Mouse (Mus musculus) inflammation-experienced regulatory T-cells, adult 6 months (primary cell): Measurements from ENCODE around the gene 1700056E22Rik. TPM values are rescaled to one million over a fixed set of nuclear protein-coding genes. Genes with fewer than 3 reads are reported as not detected.
A peak's percentile ranks its signal among the peaks of the same experiment; 100 is the strongest.

ENCODE experiments used
- ATAC-seq: one replicate; pipeline ENCODE4 v1.8.0; 2017
- polyA plus RNA-seq, 3 experiments: library from polyadenylated mRNA; unstranded; fragments of 100-300 nt; shearing (Covaris generic); gene quantifications; one replicate each; pipeline ENCODE4 v1.2.1; 2017

The 1700056E22Rik gene
- polyA plus RNA-seq, 3 experiments from 2014 or later = 0.35 to 0.66 TPM; not detected in 1

- ATAC-seq = peak; percentile 90
Measured at GRCm38 (mm10) chr1:184048675-184049418, 14.7 kb upstream of the 1700056E22Rik start.

- ATAC-seq = peak; percentile 30
Measured at GRCm38 (mm10) chr1:184047818-184048217, 13.7 kb upstream of the 1700056E22Rik start.

- ATAC-seq = peak; percentile 1
Measured at GRCm38 (mm10) chr1:184046070-184046677, 12.1 kb upstream of the 1700056E22Rik start.

GRCm38 (mm10) chr1:184043391-184043790 lies 9.3 kb upstream of the 1700056E22Rik start:
- no peak for ATAC-seq

GRCm38 (mm10) chr1:184042745-184043144 lies 8.6 kb upstream of the 1700056E22Rik start:
- ATAC-seq = peak; percentile 30

GRCm38 (mm10) chr1:184041778-184042573 lies 7.9 kb upstream of the 1700056E22Rik start:
- ATAC-seq = no peak

- ATAC-seq = no peak
Measured at GRCm38 (mm10) chr1:184040906-184041305, 6.8 kb upstream of the 1700056E22Rik start.

GRCm38 (mm10) chr1:184040181-184040580 lies 6.1 kb upstream of the 1700056E22Rik start:
- ATAC-seq = no peak

GRCm38 (mm10) chr1:184039301-184039700 lies 5.2 kb upstream of the 1700056E22Rik start:
- ATAC-seq = no peak

- ATAC-seq = no peak
Measured at GRCm38 (mm10) chr1:184037802-184038201, 3.7 kb upstream of the 1700056E22Rik start.

GRCm38 (mm10) chr1:184035346-184035903 lies 1.3 kb upstream of the 1700056E22Rik start:
- ATAC-seq = no peak

- ATAC-seq = peak; percentile 1
Measured at GRCm38 (mm10) chr1:184034741-184035181, 660 bp upstream of the 1700056E22Rik start.

GRCm38 (mm10) chr1:184033390-184034010 lies 601 bp downstream of the 1700056E22Rik start:
- peak; percentile 11 for ATAC-seq

- no peak for ATAC-seq
Measured at GRCm38 (mm10) chr1:184032682-184033389, 1.3 kb downstream of the 1700056E22Rik start.

- no peak for ATAC-seq
Measured at GRCm38 (mm10) chr1:184030070-184030802, 3.9 kb downstream of the 1700056E22Rik start.

- ATAC-seq = no peak
Measured at GRCm38 (mm10) chr1:184027039-184027438, 7.1 kb downstream of the 1700056E22Rik start.

- peak; percentile 45 for ATAC-seq
Measured at GRCm38 (mm10) chr1:184025079-184025478, 9.0 kb downstream of the 1700056E22Rik start.

- ATAC-seq = peak; percentile 66
Measured at GRCm38 (mm10) chr1:184024631-184025030, 9.5 kb downstream of the 1700056E22Rik start.

- no peak for ATAC-seq
Measured at GRCm38 (mm10) chr1:184023971-184024370, 10.1 kb downstream of the 1700056E22Rik start.

GRCm38 (mm10) chr1:184019722-184020107 lies 14.4 kb downstream of the 1700056E22Rik start:
- no peak for ATAC-seq
